Comparison of ENCODE assay signal across 8 mouse cellular contexts in the genomic region with DNA sequence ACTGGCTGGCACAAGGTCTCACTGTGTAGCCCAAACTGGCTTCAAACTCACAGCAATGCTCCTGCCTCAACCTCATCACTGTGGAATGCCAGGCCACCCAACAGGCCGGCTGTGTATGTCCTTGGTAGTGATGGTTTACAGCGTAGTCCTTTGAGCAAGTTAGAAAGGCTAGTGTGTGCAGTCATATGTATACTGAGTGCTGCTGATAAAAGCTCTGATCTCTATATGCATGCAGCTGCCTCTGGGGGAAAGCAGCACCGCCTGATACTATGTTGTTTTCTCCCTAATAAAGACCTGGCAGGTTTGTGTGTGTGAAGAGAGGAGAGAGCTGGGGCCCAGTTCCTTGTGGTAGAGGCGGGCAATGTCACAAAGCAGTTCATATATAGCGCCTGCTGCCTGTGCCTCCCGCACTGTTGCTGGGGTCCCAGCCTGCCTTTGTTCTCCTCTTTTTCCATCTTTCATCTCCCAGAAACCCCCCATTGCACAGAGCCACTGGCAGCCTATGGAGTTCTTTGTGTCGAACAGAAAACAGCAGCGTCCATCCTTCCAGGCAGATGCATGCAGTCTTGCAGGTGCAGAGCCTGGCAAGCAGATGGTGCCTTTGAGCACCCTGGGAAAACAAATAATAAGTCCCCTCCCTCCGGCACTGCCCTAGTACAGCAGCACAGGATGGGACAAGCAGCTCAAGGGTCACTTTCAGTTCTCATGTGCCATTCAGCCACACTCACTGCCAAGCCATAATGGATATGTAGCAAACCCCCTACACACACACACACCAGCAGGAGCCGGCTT.
DNase-seq lines count a peak whose midpoint lies in the region; ATAC-seq and TF ChIP-seq lines count a peak whose summit lies in the region.

No protein-coding gene starts in this region.

- peak overlapping the region; percentile 70 for H3K27ac ChIP-seq in forebrain, postnatal 0 days (ENCODE audit: low read depth, low read length)
- no peak overlapping the region for H3K27ac ChIP-seq in gastrocnemius, adult 2 months

- WGBS in forebrain, postnatal 0 days = 9% methylated on average over 10 of the region's 10 CpGs
- 50% methylated on average over 10 of the region's 10 CpGs for WGBS in lung, adult 2 months

- no peak overlapping the region for H3K4me3 ChIP-seq in forebrain, postnatal 0 days (ENCODE audit: low read depth, low read length)
- H3K4me3 ChIP-seq in lung, adult 2 months (replicated peaks; ENCODE audit: extremely low read depth, low read depth, low read length) = no peak overlapping the region
- no peak overlapping the region for H3K4me3 ChIP-seq in gastrocnemius, adult 2 months

- peak; percentile 48 to 59 for DNase-seq in right cerebral cortex, postnatal 10 days (ENCODE audit: low spot score in 2 of 2)
- no peak for DNase-seq in right cerebral cortex, postnatal 14 days
- DNase-seq in forebrain, postnatal 0 days = peak; percentile 68
- DNase-seq in lung, adult 2 months = peak; percentile 45
- DNase-seq in retina, postnatal 1 day = peak; percentile 89
- no peak for DNase-seq in gastrocnemius, adult 2 months
- no peak for DNase-seq in layer of hippocampus, adult 9-10 months (ENCODE audit: low spot score)
- DNase-seq in thymus, postnatal 25 days = no peak

- H3K36me3 ChIP-seq in forebrain, postnatal 0 days (ENCODE audit: insufficient read depth) = no peaks in the 10 kb centered on the region

- H3K9ac ChIP-seq in forebrain, postnatal 0 days = no peak overlapping the region

- TF ChIP-seq CTCF in forebrain, postnatal 0 days (IDR thresholded peaks at IDR 0.05; ENCODE audit: low read depth) = peak; percentile 50
- peak; percentile 52; the same call in 1 of the 2 replicates for TF ChIP-seq CTCF in lung, adult 2 months (IDR thresholded peaks at IDR 0.05; ENCODE audit: insufficient read depth, low read length)
- no peak for TF ChIP-seq CTCF in gastrocnemius, adult 2 months (IDR thresholded peaks at IDR 0.05)

- no peaks in the 10 kb centered on the region for H3K27me3 ChIP-seq in forebrain, postnatal 0 days (ENCODE audit: insufficient read depth, low read length)

- no peak overlapping the region for H3K4me2 ChIP-seq in forebrain, postnatal 0 days (ENCODE audit: low read depth)

- peak; percentile 84 for ATAC-seq in forebrain, postnatal 0 days

- no peak for TF ChIP-seq POLR2A in lung, adult 2 months (IDR thresholded peaks at IDR 0.05; ENCODE audit: borderline replicate concordance, extremely low read depth, low read depth, low read length)

- no peaks in the 10 kb centered on the region for H3K4me1 ChIP-seq in forebrain, postnatal 0 days (ENCODE audit: insufficient read depth)
- peaks cover 7% of the 10 kb centered on the region for H3K4me1 ChIP-seq in lung, adult 2 months (ENCODE audit: control insufficient read depth, insufficient read depth, low read length)

- intact Hi-C loops in gastrocnemius, adult 2 months (cut with DNase I) = loop anchor here (10.0 kb wide), 1 partner anchor 514 kb away; no protein-coding TSS in a partner anchor

- H3K9me3 ChIP-seq in forebrain, postnatal 0 days (ENCODE audit: low read length) = no peaks in the 10 kb centered on the region

Comparison
In these comparisons a context has a peak if more than half of its experiments do, and no peak if none do; other contexts are left out.
1. DNase-seq: peak in right cerebral cortex, postnatal 10 days (2 of 2), forebrain, postnatal 0 days (single experiment), lung, adult 2 months (single experiment) and retina, postnatal 1 day (single experiment); none in right cerebral cortex, postnatal 14 days (single experiment), gastrocnemius, adult 2 months (single experiment), layer of hippocampus, adult 9-10 months (single experiment) and thymus, postnatal 25 days (single experiment).